Mouse (Mus musculus) intestine, postnatal 0 days (tissue): ENCODE data around the gene Clpb. TPM values are rescaled to one million over a fixed set of nuclear protein-coding genes. Genes with fewer than 3 reads are reported as not detected.
A peak's percentile ranks its signal among the peaks of the same experiment; 100 is the strongest.

Source experiments
- ATAC-seq: fragments of 200-750 bp; cut with Nextera tagmentation; 2 replicates; pipeline ENCODE4 v1.8.0; 2017; ENCODE audit warnings: mild to moderate bottlenecking, moderate TSS enrichment, moderate library complexity
- H3K27ac ChIP-seq: fragments of 300-500 bp; sonication (generic); 2 replicates; pipeline ENCODE4 v1.5.1; 2014; ENCODE audit warnings: mild to moderate bottlenecking, low read depth, low read length, moderate library complexity
- H3K27me3 ChIP-seq: fragments of 300-500 bp; sonication (generic); replicated peaks from 2 replicates; pipeline ENCODE4 v1.6.1; 2014; ENCODE audit warnings: low read length, mixed read lengths; ENCODE audit not compliant: control insufficient read depth, insufficient read depth
- H3K36me3 ChIP-seq: fragments of 300-500 bp; sonication (generic); 2 replicates; pipeline ENCODE4 v1.6.1; 2014; ENCODE audit warnings: mild to moderate bottlenecking, moderate library complexity; ENCODE audit not compliant: control insufficient read depth, insufficient read depth
- H3K4me1 ChIP-seq: fragments of 300-500 bp; sonication (generic); replicated peaks from 2 replicates; pipeline ENCODE4 v1.6.1; 2014; ENCODE audit warnings: antibody characterized with exemption, low read length, mixed read lengths; ENCODE audit not compliant: control insufficient read depth, insufficient read depth
- H3K4me2 ChIP-seq: fragments of 300-500 bp; sonication (generic); replicated peaks from 2 replicates; pipeline ENCODE4 v1.6.1; 2014; ENCODE audit warnings: low read depth, mild to moderate bottlenecking, moderate library complexity
- H3K4me3 ChIP-seq: fragments of 300-500 bp; sonication (generic); 2 replicates; pipeline ENCODE4 v1.5.1; 2014; ENCODE audit warnings: low read depth, low read length
- H3K9ac ChIP-seq: fragments of 300-500 bp; sonication (generic); 2 replicates; pipeline ENCODE4 v1.6.1; 2014; ENCODE audit warnings: mild to moderate bottlenecking, low read depth, low read length
- H3K9me3 ChIP-seq: fragments of 300-500 bp; sonication (generic); 2 replicates; pipeline ENCODE4 v1.6.1; 2016; ENCODE audit warnings: mixed run types; ENCODE audit not compliant: control insufficient read depth
- CTCF ChIP-seq: sonication (generic); IDR thresholded peaks from 2 replicates; pipeline ENCODE4 v1.5.1; 2016; ENCODE audit warnings: low read depth, mild to moderate bottlenecking, control low read depth, antibody characterized with exemption, moderate library complexity
- WGBS: fragments of 180-500 bp; shearing (Covaris S2); extraction: QIAGEN DNeasy Blood & Tissue Kit; methylation state at CpG from one replicate; pipeline ENCODE4 v1.1.7; 2014; 5-methylcytosine and 5-hydroxymethylcytosine counted together
- polyA plus RNA-seq: library from polyadenylated mRNA; unstranded; fragments of >200 nt; fragmentation: Nextera tagmentation; extraction: Ambion mirVana; gene quantifications from 2 replicates; pipeline ENCODE4 v1.2.1, GENCODE M21; 2015

Gene Clpb
- polyA plus RNA-seq, 1 experiment from 2014 or later, result 14.9 TPM

- no peaks in the 10 kb centered on the region for H3K9me3 ChIP-seq
- WGBS, result 78% methylated on average over 5 of the region's 5 CpGs
- H3K27ac ChIP-seq, result no peak overlapping the region
- no peak overlapping the region for H3K9ac ChIP-seq
- H3K4me1 ChIP-seq, result peaks cover 4% of the 10 kb centered on the region; the same call in 1 of the 2 replicates
- H3K4me2 ChIP-seq, result no peak overlapping the region
- no peak overlapping the region for H3K4me3 ChIP-seq
- no peak for TF ChIP-seq CTCF
- H3K36me3 ChIP-seq, result no peaks in the 10 kb centered on the region
- ATAC-seq, result no peak
- no peaks in the 10 kb centered on the region for H3K27me3 ChIP-seq
Measured at GRCm38 (mm10) chr7:101710236-101710635, 46.8 kb downstream of the Clpb start.

GRCm38 (mm10) chr7:101713828-101714400 is 50.5 kb downstream of the Clpb start:
- no peak overlapping the region for H3K4me3 ChIP-seq
- no peaks in the 10 kb centered on the region for H3K27me3 ChIP-seq
- no peaks in the 10 kb centered on the region for H3K36me3 ChIP-seq
- H3K9ac ChIP-seq, result no peak overlapping the region
- no peaks in the 10 kb centered on the region for H3K9me3 ChIP-seq
- no peak overlapping the region for H3K4me2 ChIP-seq
- WGBS, result 60% methylated on average over 9 of the region's 9 CpGs
- TF ChIP-seq CTCF, result no peak
- H3K27ac ChIP-seq, result no peak overlapping the region
- peaks cover 4% of the 10 kb centered on the region; the same call in 1 of the 2 replicates for H3K4me1 ChIP-seq
- no peak for ATAC-seq

- Histone ChIP-seq H3K9ac (no peak overlapping the region), H3K36me3 (no peaks in the 10 kb centered on the region), H3K27ac (no peak overlapping the region), H3K4me3 (no peak overlapping the region), H3K27me3 (no peaks in the 10 kb centered on the region), H3K4me2 (no peak overlapping the region), H3K4me1 (peaks cover under 1% of the 10 kb centered on the region; the same call in 1 of the 2 replicates), H3K9me3 (no peaks in the 10 kb centered on the region)
- 51% methylated on average over 5 of the region's 5 CpGs for WGBS
- no peak for ATAC-seq
- no peak for TF ChIP-seq CTCF
Measured at GRCm38 (mm10) chr7:101715041-101715551, 51.7 kb downstream of the Clpb start.

GRCm38 (mm10) chr7:101720356-101720755 is 56.9 kb downstream of the Clpb start:
- Histone ChIP-seq H3K27ac (no peak overlapping the region), H3K9ac (no peak overlapping the region), H3K27me3 (no peaks in the 10 kb centered on the region), H3K9me3 (no peaks in the 10 kb centered on the region), H3K4me1 (no peaks in the 10 kb centered on the region), H3K36me3 (no peaks in the 10 kb centered on the region), H3K4me3 (no peak overlapping the region), H3K4me2 (no peak overlapping the region)
- no peak for ATAC-seq
- 85% methylated on average over 3 of the region's 3 CpGs for WGBS
- no peak for TF ChIP-seq CTCF

GRCm38 (mm10) chr7:101725081-101725480 is 61.6 kb downstream of the Clpb start:
- H3K4me3 ChIP-seq, result no peak overlapping the region
- no peak overlapping the region for H3K4me2 ChIP-seq
- WGBS, result 73% methylated on average over 4 of the region's 4 CpGs
- H3K27me3 ChIP-seq, result no peaks in the 10 kb centered on the region
- H3K4me1 ChIP-seq, result no peaks in the 10 kb centered on the region
- ATAC-seq, result peak; percentile 56; the same call in 1 of the 2 replicates
- H3K9ac ChIP-seq, result no peak overlapping the region
- H3K9me3 ChIP-seq, result no peaks in the 10 kb centered on the region
- TF ChIP-seq CTCF, result peak; percentile 81
- no peak overlapping the region for H3K27ac ChIP-seq
- peaks cover 5% of the 10 kb centered on the region; the same call in 1 of the 2 replicates for H3K36me3 ChIP-seq

GRCm38 (mm10) chr7:101726980-101727379 is 63.5 kb downstream of the Clpb start:
- no peak overlapping the region for H3K27ac ChIP-seq
- no peak for TF ChIP-seq CTCF
- 61% methylated on average over 2 of the region's 2 CpGs for WGBS

More at GRCm38 (mm10) chr7:101726980-101727379, 63.5 kb downstream of the Clpb start:
- Histone ChIP-seq H3K4me3 (no peak overlapping the region), H3K9me3 (no peaks in the 10 kb centered on the region), H3K27me3 (no peaks in the 10 kb centered on the region), H3K9ac (no peak overlapping the region), H3K4me1 (no peaks in the 10 kb centered on the region), H3K36me3 (peaks cover 5% of the 10 kb centered on the region; the same call in 1 of the 2 replicates), H3K4me2 (no peak overlapping the region)
- ATAC-seq, result no peak
